Mouse (Mus musculus) embryo, embryonic 10.5 days (tissue): ENCODE results near the gene Med13.
"Not testable (repeated sequence)": the region's sequence is repeated elsewhere in the genome, so short reads cannot be mapped to it uniquely, and the experiment has no call there.

Source experiments
- DNase-seq: peaks from one replicate; pipeline ENCODE4 v3.0.0-alpha.2; 2015; ENCODE audit warnings: low spot score

The Med13 gene

GRCm38 (mm10) chr11:86380521-86381238, 23.3 kb upstream of the Med13 start:
- no peak for DNase-seq

GRCm38 (mm10) chr11:86378981-86379380, 21.6 kb upstream of the Med13 start:
- DNase-seq, result no peak

DNA sequence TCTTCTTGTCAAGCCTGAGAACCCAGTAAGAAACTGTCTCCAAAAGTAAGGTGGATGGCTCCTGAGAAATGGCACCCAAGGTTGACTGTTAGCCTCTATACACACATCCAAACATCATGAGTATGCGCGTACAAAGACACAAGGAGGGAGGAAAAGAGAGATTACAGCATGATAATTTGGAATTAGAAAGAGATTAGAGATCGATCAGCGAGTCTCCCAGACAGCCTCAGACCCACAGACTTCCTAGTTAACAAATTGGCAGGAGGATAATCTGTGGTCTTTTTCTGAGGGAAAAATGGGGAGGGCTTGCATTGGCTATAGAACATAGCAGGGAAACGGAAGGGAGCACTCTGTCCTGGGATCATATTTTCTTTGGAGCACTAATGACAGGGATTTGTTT, 20.4 kb upstream of the Med13 start:
- DNase-seq, result no peak

DNA sequence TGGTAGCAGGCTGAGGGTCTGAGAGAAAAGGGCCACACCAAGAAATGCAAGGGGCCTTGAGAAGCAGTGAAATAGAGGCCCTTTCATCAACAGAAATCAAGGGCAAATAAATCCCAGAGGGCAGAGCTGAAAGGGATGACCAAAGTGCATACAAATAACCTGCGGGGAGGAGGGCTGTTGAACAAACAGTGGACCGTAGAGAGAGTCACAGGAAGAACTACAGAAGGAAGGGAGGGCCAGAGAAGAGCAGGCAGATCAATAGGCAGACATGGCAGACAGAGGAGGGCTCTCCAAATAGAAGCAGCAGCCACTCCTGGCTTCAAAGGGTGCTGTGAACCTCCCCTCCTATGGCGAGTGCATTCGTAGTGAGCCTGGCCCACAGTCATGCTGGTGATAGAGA, 19.3 kb upstream of the Med13 start:
- DNase-seq, result no peak

- no peak for DNase-seq
Measured at GRCm38 (mm10) chr11:86375086-86375485, 17.7 kb upstream of the Med13 start.

DNA sequence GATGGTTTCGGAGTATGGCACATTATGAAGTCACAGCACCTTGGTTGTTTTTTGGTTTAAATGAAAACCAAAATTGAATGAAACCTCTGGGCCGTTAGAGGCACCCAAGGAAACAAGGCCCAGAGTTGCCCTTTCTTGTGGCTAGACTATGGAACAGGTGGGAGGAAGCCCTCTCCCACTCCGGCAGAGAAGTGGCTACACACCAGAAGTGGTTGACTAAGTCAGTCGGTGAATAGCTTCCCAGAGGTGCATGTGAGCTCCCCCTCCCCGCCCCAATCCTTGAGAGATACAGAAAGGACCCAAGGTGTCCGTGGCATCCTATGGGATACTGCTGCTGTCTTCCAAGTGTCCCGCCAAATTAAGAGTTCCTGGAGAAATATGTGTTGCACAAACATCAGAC, 13.9 kb upstream of the Med13 start:
- DNase-seq, result no peak

DNA sequence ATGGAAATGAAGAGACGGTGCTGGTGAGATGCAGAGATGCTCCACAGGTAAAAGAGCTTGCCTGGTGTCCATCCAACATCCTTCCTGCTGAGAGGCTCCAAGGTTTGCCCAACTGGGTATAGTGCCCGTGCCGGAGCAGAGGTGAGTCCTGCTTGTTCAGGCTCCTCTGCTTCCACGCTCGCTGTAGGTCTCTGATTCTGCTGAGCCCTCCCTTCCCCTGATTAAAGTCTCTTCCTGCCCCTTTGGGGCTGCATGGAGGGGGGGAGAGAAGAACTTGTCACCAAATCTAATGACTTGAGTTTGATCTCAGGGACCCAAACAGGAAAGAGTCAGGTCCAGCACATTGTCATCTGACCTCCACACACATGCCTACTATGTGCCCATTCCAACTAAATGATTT, 12.5 kb upstream of the Med13 start:
- DNase-seq, result no peak

DNA sequence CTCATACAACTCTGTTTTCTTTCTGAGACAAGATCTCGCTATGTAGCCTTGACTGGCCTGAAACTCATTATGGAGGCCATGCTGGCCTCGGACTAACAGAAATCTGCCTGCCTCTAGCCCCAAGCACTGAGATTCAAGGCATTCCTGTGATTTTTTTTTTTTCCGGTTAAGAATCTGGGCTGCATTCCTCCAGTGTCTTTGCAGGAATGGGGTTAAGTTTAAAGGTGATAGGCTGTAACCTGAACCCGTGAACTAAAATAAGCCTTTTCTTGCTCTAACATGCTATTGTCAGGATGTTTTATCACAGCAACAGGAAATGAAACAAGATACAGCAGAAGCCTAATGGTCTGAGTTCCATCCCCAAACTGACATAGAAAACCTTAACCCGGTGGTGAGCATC, 11.6 kb upstream of the Med13 start:
- DNase-seq, result peak; percentile 27

DNA sequence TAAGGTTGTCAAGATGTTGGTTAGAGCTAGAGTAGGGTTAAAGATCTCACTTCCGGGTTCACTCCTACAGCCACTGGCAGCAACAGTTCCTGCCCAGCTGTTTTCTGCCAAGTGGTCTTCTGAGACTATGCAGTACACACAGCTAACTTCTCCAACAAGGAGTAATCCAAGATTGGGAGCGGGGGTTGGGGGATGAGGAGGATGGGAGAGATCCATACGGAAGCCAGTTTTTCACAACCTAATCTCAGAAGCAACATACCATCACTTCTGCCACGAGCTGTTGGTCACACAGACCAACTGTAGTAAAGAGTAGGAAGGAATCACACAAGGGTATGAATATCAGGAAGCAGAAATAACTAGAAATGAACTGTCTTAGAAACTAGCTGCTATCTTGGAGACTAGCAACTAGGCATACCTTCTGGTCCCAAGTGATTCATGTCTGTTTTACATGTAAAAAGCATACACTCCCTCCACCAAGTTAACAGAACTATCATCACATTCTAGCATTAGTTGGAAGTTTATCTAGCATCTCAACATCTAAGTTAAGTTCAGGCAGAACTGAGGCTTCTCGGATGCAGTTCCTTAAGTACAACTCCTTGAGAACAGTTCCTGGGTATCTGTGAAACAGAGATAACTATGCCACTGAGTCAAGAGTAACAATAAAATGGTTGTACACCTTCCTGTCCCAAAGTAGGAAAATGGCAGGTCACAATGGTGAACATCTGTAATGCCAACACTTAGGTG, 7.5 kb upstream of the Med13 start:
- DNase-seq, result no peak

GRCm38 (mm10) chr11:86357984-86358528, 654 bp upstream of the Med13 start:
- DNase-seq, result peak; percentile 99

DNA sequence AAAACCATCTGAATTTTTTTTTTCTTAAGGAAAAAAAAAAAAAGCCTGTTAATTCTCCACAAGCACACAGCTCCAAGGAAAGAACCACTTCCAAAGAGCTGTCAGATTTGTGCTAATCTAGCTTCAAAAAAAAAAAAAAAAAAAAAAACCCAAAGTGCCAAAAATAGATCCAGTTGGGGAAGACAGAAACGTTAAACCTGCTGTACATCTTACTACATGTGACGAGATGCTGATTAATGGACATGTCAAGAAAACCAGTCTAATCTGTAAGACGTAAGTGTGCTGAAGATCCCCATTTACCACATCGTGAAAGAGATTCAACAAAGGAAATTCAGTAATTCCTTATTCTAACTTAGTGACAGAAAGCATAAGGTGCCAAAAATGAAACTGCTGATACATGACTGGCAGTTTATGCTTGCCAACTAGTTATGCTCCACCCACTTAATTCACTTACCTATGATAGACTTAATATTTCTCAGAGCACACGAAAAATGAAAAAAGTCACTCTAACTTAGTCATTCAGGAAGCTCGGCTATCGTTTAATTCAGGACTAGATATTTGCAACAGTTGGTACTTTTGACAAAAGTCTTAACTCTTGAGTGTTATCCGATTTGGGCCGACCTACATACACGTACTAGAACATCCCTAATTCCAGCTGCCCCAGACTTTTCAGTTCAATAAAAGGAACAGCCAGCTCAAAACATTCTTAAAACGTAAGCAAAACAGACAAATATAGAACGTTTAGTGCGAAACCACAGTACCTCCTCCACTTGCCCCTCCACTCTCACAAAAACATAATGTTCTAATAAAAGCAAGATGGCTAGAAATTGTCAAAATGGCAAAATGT, 1.2 kb downstream of the Med13 start:
- DNase-seq, result peak; percentile 17

GRCm38 (mm10) chr11:86353586-86353985, 3.8 kb downstream of the Med13 start:
- no peak for DNase-seq

GRCm38 (mm10) chr11:86351766-86352315, 5.6 kb downstream of the Med13 start:
- DNase-seq, result no peak

GRCm38 (mm10) chr11:86350636-86351138, 6.7 kb downstream of the Med13 start:
- no peak for DNase-seq

GRCm38 (mm10) chr11:86349325-86349724, 8.1 kb downstream of the Med13 start:
- no peak for DNase-seq

GRCm38 (mm10) chr11:86348872-86349271, 8.5 kb downstream of the Med13 start:
- no peak for DNase-seq

- DNase-seq, result no peak
Measured at GRCm38 (mm10) chr11:86347387-86348122, 9.8 kb downstream of the Med13 start.

GRCm38 (mm10) chr11:86346525-86346924, 10.9 kb downstream of the Med13 start:
- no peak for DNase-seq

GRCm38 (mm10) chr11:86344940-86345339, 12.5 kb downstream of the Med13 start:
- not testable (repeated sequence) for DNase-seq

DNA sequence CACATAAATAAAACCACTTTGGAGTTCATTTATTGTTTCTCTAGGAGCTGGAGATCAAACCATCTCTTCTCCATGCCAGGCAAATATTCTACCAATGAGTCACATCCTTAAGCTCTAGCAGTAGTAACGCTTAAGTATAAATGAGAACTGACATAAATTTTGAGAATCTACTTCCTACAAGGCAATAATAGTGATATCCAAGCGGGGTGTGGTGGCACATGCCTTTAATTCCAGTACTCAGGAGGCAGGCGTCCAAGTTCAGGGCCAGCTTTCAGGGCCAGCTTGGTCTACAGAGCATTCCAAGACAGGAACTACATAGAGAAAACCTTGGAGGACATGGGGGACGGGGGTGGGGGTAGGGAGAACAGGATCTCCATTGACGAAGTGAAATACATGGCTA, 33.2 kb downstream of the Med13 start:
- no peak for DNase-seq

DNA sequence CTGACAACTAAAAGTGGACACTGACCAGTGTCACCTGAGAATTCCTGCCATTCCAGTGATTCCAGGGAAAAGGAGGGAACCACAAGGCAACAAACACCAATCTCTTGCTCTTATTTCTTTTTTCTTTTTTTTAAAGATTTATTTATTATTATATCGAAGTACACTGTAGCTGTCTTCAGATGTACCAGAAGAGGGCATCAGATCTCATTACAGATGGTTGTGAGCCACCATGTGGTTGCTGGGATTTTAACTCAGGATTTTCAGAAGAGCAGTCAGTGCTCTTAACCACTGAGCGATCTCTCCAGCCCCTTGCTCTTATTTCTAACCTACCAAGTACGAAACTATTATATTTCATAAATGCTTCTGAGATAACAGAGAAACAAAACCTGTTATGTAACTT, 42.4 kb downstream of the Med13 start:
- DNase-seq, result not testable (repeated sequence)
